Mouse (Mus musculus): ENCODE measurements around the gene Ak8. TPM values are rescaled to one million over a fixed set of nuclear protein-coding genes. Genes with fewer than 3 reads are reported as not detected.

Ak8 gene
- total and polyA plus RNA-seq, 3 experiments, result 1.5 to 2.6 TPM; not detected in 1

GRCm38 (mm10) chr2:28808841-28809240 lies 108.9 kb downstream of the Ak8 start:
- Histone ChIP-seq H3K27ac (ENCODE audit: control insufficient read depth, low read depth, low read length) (no peak overlapping the region), H3K4me3 (ENCODE audit: control insufficient read depth in 1 of 2, insufficient read depth in 1 of 2, low read depth in 2 of 2, low read length in 2 of 2) (no peak overlapping the region), H3K27me3 (ENCODE audit: control insufficient read depth in 1 of 2, insufficient read depth in 2 of 2, low read length in 2 of 2) (peaks cover 0 to 2% of the 10 kb centered on the region in 2 experiments; a peak in 3 of 4 replicates), H3K79me2 (ENCODE audit: control insufficient read depth, insufficient read depth, low read length, poor library complexity) (no peaks in the 10 kb centered on the region), H3K9me3 (replicated peaks; ENCODE audit: insufficient read depth, low read length) (no peaks in the 10 kb centered on the region), H3K36me3 (ENCODE audit: control insufficient read depth in 1 of 2, insufficient read depth in 2 of 2, low read length in 2 of 2) (no peaks in the 10 kb centered on the region), H3K9ac (ENCODE audit: control insufficient read depth, low read depth, low read length, poor library complexity, severe bottlenecking) (no peak overlapping the region), H3K4me1 (ENCODE audit: control insufficient read depth in 1 of 2, insufficient read depth in 2 of 2, low read length in 2 of 2) (no peaks in the 10 kb centered on the region)
- no peak for DNase-seq (ENCODE audit: low read depth, low spot score)
- TF ChIP-seq JUND (IDR thresholded peaks at IDR 0.05; ENCODE audit: low read depth, low read length), result no peak
- TF ChIP-seq RCOR1 (IDR thresholded peaks at IDR 0.05; ENCODE audit: low read depth, low read length), result no peak
- no peak for TF ChIP-seq MAX (IDR thresholded peaks at IDR 0.05; ENCODE audit: low read length)
- TF ChIP-seq SIN3A (IDR thresholded peaks at IDR 0.05; ENCODE audit: low read length), result no peak
- TF ChIP-seq TCF12 (IDR thresholded peaks at IDR 0.05; ENCODE audit: low read depth, low read length), result no peak
- TF ChIP-seq MYC (IDR thresholded peaks at IDR 0.05; ENCODE audit: low read depth, low read length), result no peak
- TF ChIP-seq GATA1 (IDR thresholded peaks at IDR 0.05; ENCODE audit: low read depth, low read length), result no peak
- no peak for TF ChIP-seq ELF1 (IDR thresholded peaks at IDR 0.05; ENCODE audit: low read depth, low read length)
- no peak for TF ChIP-seq RAD21 (IDR thresholded peaks at IDR 0.05; ENCODE audit: low read depth, low read length)
- no peak for TF ChIP-seq POLR2AphosphoS2 (IDR thresholded peaks at IDR 0.05; ENCODE audit: low read length)
- TF ChIP-seq POLR2A (IDR thresholded peaks at IDR 0.05; ENCODE audit: control insufficient read depth in 1 of 2, insufficient read depth in 1 of 2, low read depth in 1 of 2, low read length in 2 of 2, poor library complexity in 1 of 2), result no peak
- no peak for TF ChIP-seq USF2 (IDR thresholded peaks at IDR 0.05; ENCODE audit: borderline replicate concordance in 1 of 2, insufficient read depth in 1 of 2, low read depth in 1 of 2, low read length in 2 of 2)
- no peak for TF ChIP-seq E2F4 (IDR thresholded peaks at IDR 0.05; ENCODE audit: borderline replicate concordance, low read depth, low read length)
- TF ChIP-seq KAT2A (conservative IDR thresholded peaks at IDR 0.05; ENCODE audit: low read depth, low read length), result no peak
- TF ChIP-seq SMC3 (IDR thresholded peaks at IDR 0.05; ENCODE audit: low read depth, low read length), result no peak
- no peak for TF ChIP-seq NRF1 (IDR thresholded peaks at IDR 0.05; ENCODE audit: insufficient read depth, low read depth, low read length, poor library complexity, severe bottlenecking)
- TF ChIP-seq CHD2 (IDR thresholded peaks at IDR 0.05; ENCODE audit: low read length), result no peak
- no peak for TF ChIP-seq UBTF (IDR thresholded peaks at IDR 0.05; ENCODE audit: borderline replicate concordance, insufficient read depth, low read depth, low read length)
- no peak for TF ChIP-seq MEF2A (IDR thresholded peaks at IDR 0.05; ENCODE audit: extremely low read depth, insufficient replicate concordance, low read depth, low read length, poor library complexity, severe bottlenecking)

- no peak overlapping the region for H3K4me3 ChIP-seq (ENCODE audit: control insufficient read depth in 1 of 2, insufficient read depth in 1 of 2, low read depth in 2 of 2, low read length in 2 of 2)
- no peak for DNase-seq (ENCODE audit: low read depth, low spot score)
- no peak for TF ChIP-seq TAL1 (IDR thresholded peaks at IDR 0.05; ENCODE audit: low read length)
- TF ChIP-seq MEF2A (IDR thresholded peaks at IDR 0.05; ENCODE audit: extremely low read depth, insufficient replicate concordance, low read depth, low read length, poor library complexity, severe bottlenecking), result no peak
- TF ChIP-seq GABPA (IDR thresholded peaks at IDR 0.05; ENCODE audit: low read depth, low read length), result no peak
- H3K27me3 ChIP-seq (ENCODE audit: control insufficient read depth in 1 of 2, insufficient read depth in 2 of 2, low read length in 2 of 2), result peaks cover 0 to 2% of the 10 kb centered on the region in 2 experiments; a peak in 3 of 4 replicates
- no peak overlapping the region for H3K27ac ChIP-seq (ENCODE audit: control insufficient read depth, low read depth, low read length)
- H3K9me3 ChIP-seq (replicated peaks; ENCODE audit: insufficient read depth, low read length), result no peaks in the 10 kb centered on the region
- no peaks in the 10 kb centered on the region for H3K4me1 ChIP-seq (ENCODE audit: control insufficient read depth in 1 of 2, insufficient read depth in 2 of 2, low read length in 2 of 2)
- H3K79me2 ChIP-seq (ENCODE audit: control insufficient read depth, insufficient read depth, low read length, poor library complexity), result no peaks in the 10 kb centered on the region
- H3K36me3 ChIP-seq (ENCODE audit: control insufficient read depth in 1 of 2, insufficient read depth in 2 of 2, low read length in 2 of 2), result no peaks in the 10 kb centered on the region
- H3K9ac ChIP-seq (ENCODE audit: control insufficient read depth, low read depth, low read length, poor library complexity, severe bottlenecking), result no peak overlapping the region
These were observed 110.5 kb downstream of the Ak8 start for GRCm38 (mm10) chr2:28810260-28811013.
